Mouse (Mus musculus) liver, embryonic 15.5 days (tissue): ENCODE results near the gene Rab11fip5. TPM values are rescaled to one million over a fixed set of nuclear protein-coding genes. Genes with fewer than 3 reads are reported as not detected.
A peak's percentile ranks its signal among the peaks of the same experiment; 100 is the strongest.

ENCODE experiments used
- ATAC-seq: fragments of 200-750 bp; cut with Nextera tagmentation; 2 replicates; pipeline ENCODE4 v1.8.0; 2017; ENCODE audit warnings: moderate number of reproducible peaks, mild to moderate bottlenecking, moderate library complexity; ENCODE audit not compliant: insufficient read depth
- H3K27ac ChIP-seq: fragments of 300-500 bp; sonication (generic); replicated peaks from 2 replicates; pipeline ENCODE4 v1.5.1; 2015; ENCODE audit warnings: mild to moderate bottlenecking, inconsistent platforms
- H3K27me3 ChIP-seq: fragments of 300-500 bp; sonication (generic); 2 replicates; pipeline ENCODE4 v1.6.1; 2015; ENCODE audit warnings: mild to moderate bottlenecking, inconsistent platforms
- H3K36me3 ChIP-seq: fragments of 300-500 bp; sonication (generic); replicated peaks from 2 replicates; pipeline ENCODE4 v1.6.1; 2015; ENCODE audit warnings: moderate library complexity, mild to moderate bottlenecking, inconsistent platforms
- H3K4me1 ChIP-seq: fragments of 300-500 bp; sonication (generic); replicated peaks from 2 replicates; pipeline ENCODE4 v1.6.1; 2015; ENCODE audit warnings: inconsistent platforms
- H3K4me2 ChIP-seq: fragments of 300-500 bp; sonication (generic); 2 replicates; pipeline ENCODE4 v1.6.1; 2015; ENCODE audit warnings: moderate library complexity, mild to moderate bottlenecking, inconsistent platforms
- H3K4me3 ChIP-seq: fragments of 300-500 bp; sonication (generic); replicated peaks from 2 replicates; pipeline ENCODE4 v1.5.1; 2015; ENCODE audit warnings: mild to moderate bottlenecking, inconsistent platforms
- H3K9ac ChIP-seq: fragments of 300-500 bp; sonication (generic); 2 replicates; pipeline ENCODE4 v1.6.1; 2015; ENCODE audit warnings: moderate library complexity, mild to moderate bottlenecking, inconsistent platforms
- H3K9me3 ChIP-seq: fragments of 300-500 bp; sonication (generic); replicated peaks from 2 replicates; pipeline ENCODE4 v1.6.1; 2016; ENCODE audit warnings: inconsistent platforms
- WGBS: fragments of 180-500 bp; shearing (Covaris S2); methylation state at CpG from one replicate; pipeline ENCODE4 v1.1.7; 2015; ENCODE audit warnings: mixed read lengths; ENCODE audit not compliant: insufficient replicate concordance; 5-methylcytosine and 5-hydroxymethylcytosine counted together
- polyA plus RNA-seq: library from polyadenylated mRNA; unstranded; fragments of >200 nt; fragmentation: Nextera tagmentation; extraction: Ambion mirVana; gene quantifications from 2 replicates; pipeline ENCODE4 v1.2.1, GENCODE M21; 2015

Rab11fip5 gene
- polyA plus RNA-seq, 1 experiment from 2014 or later: 0.86 TPM

DNA sequence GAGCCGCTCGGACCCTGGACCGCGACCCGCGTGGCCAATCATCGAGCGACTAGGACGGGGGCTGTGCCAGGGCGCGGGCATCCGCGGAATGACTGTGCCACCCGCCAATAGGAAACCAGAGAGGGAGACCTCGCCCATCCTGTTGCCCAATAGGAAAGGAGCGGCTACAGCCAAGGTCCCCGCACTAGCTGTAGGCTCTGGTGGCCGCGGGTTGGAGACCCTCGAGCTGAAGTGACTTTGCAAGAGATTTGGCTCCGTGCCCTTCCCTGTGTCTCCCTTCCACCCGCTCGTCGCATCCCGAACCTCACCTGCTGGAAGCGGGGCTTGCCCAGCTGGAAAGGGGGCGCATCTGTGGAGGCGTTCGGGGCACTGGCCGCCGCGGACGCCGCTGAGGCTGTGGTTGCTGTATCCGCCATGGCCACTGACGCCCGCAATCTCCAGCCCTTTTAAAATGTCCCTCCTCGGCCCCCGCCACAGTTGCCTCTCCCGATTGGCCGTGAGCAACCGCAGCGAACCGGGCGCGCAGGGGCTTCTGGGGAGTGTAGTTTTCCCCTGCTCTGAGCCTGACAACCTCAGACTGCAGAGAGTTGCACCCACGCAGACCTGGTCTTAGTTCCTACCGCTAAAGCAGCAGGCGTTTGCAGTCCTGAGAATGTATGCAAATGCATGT, 41.3 kb downstream of the Rab11fip5 start, which contains the start of gene Sfxn5:
Gene Sfxn5 (minus strand): TSS at position 423 of the 670 bp plus-strand sequence.
- Histone ChIP-seq H3K9me3 (no peaks in the 10 kb centered on the region), H3K4me1 (peaks cover 23% of the 10 kb centered on the region), H3K4me3 (peak within 1 kb of the TSS; percentile 67), H3K9ac (peak within 1 kb of the TSS; percentile 55), H3K36me3 (no peaks in the 10 kb centered on the region), H3K27ac (peak within 1 kb of the TSS; percentile 78), H3K27me3 (peaks cover 30% of the 10 kb centered on the region), H3K4me2 (peak within 1 kb of the TSS; percentile 94)
- ATAC-seq: peak; percentile 93
- WGBS: under 1% methylated on average over 49 of the region's 49 CpGs

DNA sequence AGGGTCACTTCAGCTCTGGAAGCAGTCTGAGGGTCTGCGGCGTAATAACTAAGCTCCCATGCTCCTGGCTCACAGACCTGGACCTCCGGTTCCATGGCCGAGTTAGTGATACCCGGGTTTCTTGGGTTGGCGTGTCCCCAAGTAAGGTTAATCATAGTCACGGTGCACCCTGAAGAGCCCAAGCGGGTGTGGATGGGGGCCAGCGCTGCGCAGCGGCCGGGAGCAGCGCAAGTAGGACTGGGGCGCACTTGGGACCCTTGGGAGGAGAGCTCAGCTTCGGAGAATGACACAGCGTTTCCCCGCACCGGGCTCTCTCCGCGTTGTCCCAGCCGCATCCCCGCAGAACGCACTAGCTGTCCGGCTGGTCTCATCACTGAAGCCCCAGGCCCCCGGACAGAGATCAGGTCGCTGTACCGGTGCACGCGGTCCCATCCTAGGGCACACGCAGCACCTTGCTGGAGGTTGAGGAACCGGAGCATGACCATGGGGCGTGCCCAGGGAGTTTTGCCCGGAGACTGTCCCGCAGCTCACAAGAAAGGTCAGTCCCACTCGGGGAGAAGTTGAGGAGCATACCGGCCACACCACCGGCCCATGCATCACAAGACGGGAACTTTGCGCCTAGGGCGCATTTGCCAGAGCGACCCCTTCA, 42.0 kb downstream of the Rab11fip5 start:
- no peak overlapping the region; the same call in 1 of the 2 replicates for H3K27ac ChIP-seq
- peak; percentile 22 for ATAC-seq

DNA sequence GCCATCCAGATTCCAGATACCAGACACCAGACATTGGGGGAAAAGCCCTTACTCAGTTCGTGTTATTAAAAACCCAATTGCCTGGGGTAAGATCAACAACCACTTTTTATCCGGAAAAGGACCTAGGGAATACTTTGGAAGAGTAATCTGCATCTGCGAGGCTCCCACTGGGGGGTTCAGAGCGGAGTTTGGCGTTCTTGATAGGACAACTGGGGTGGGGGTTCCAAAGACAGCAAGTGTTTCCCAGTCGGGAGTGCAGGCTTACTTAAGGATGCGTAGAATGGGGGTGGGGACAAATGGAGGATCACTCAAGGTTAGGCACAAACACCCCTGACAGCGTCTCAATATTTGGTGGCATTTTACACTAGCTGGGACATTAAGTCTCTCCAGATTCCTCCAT, 42.7 kb downstream of the Rab11fip5 start:
- Histone ChIP-seq H3K4me1 (peaks cover 23% of the 10 kb centered on the region), H3K9me3 (no peaks in the 10 kb centered on the region), H3K36me3 (no peaks in the 10 kb centered on the region), H3K9ac (no peak overlapping the region), H3K4me3 (peak overlapping the region; percentile 67; the same call in 1 of the 2 replicates), H3K4me2 (peak overlapping the region; percentile 94), H3K27ac (no peak overlapping the region), H3K27me3 (peaks cover 30% of the 10 kb centered on the region)
- ATAC-seq: no peak
- WGBS: 31% methylated on average over 8 of the region's 8 CpGs

More for the DNA sequence above, 42.0 kb downstream of the Rab11fip5 start:
- Histone ChIP-seq H3K4me3 (peak overlapping the region; percentile 67), H3K4me1 (peaks cover 23% of the 10 kb centered on the region), H3K9ac (peak overlapping the region; percentile 55), H3K27me3 (peaks cover 30% of the 10 kb centered on the region), H3K9me3 (no peaks in the 10 kb centered on the region), H3K36me3 (no peaks in the 10 kb centered on the region), H3K4me2 (peak overlapping the region; percentile 94)
- WGBS: under 1% methylated on average over 41 of the region's 41 CpGs

DNA sequence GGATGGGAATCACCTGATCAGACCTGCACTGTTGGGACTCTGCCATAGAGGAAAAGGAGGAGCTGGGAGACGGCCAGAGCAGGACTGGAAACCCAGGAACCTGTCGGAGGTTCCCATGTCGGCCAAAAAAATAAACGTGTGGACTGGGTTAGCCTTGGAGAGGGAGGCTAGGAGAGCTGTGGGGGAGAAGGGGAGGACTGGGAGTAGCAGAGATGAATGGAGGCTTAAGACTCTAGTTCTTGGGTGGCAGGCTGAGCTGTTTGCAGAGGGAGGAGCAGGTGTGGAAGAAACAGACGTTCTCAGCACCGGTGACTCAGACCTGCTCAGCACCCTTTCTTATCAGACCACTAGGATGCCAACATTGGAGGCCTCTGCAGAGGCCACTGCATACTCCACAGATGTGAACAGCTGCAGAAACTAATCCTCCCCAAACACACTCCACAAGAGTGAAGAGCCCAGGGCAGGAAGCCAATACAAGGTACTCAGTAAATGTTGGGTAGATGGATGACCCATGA, 43.2 kb downstream of the Rab11fip5 start:
- WGBS: 33% methylated on average over 6 of the region's 6 CpGs
- Histone ChIP-seq H3K9me3 (no peaks in the 10 kb centered on the region), H3K9ac (no peak overlapping the region), H3K36me3 (no peaks in the 10 kb centered on the region), H3K4me1 (peaks cover 23% of the 10 kb centered on the region), H3K27ac (no peak overlapping the region), H3K27me3 (peaks cover 30% of the 10 kb centered on the region), H3K4me3 (no peak overlapping the region), H3K4me2 (no peak overlapping the region)
- no peak for ATAC-seq

DNA sequence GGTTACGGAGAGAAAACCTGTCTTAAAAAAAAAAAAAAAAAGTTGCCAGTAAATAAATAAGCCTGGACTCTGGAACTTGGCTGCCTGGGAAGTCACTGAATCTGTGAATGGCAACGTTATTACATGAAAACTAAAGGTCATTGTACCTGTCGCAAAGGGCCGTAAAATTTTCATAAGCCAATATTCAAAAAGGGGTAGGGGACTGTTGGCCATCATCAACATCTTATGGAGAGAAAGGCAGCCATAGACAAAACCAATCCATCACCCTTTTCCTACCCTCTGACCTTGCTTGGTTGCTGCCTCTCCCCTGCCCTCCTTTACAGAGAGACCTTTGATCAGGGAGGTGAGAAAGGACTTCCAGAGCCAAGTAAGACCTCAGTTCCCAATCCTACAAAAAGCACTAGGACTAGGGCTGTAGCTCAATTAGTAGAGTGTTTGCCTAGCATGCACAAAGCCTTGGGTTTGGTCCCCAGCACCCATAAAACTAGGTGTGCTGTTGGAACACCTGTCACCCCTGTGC, 44.7 kb downstream of the Rab11fip5 start:
- Histone ChIP-seq H3K9me3 (no peaks in the 10 kb centered on the region), H3K36me3 (no peaks in the 10 kb centered on the region), H3K4me3 (no peak overlapping the region), H3K27ac (no peak overlapping the region), H3K4me1 (peaks cover 23% of the 10 kb centered on the region), H3K27me3 (peaks cover 23% of the 10 kb centered on the region), H3K4me2 (no peak overlapping the region), H3K9ac (no peak overlapping the region)
- WGBS: 75% methylated on average over 4 of the region's 4 CpGs
- ATAC-seq: no peak

DNA sequence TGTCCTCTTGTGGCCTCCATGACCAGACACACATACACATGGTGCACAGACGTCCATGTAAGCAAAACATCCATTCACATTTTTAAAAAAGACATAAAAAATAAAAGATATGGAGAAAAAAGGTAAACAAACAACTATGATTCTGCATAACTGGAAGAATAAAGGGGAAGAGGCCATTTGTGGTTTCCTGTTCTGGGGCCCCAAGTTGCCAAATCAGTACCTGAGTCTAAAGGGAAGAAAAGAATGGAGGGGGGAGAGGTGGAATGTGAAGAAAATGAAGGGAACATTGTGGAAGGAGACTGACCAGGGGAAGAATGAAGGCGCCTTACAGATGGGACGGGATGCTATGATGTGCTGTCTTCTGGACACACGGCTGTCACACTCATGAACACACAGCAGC, 47.9 kb downstream of the Rab11fip5 start:
- Histone ChIP-seq H3K9me3 (no peaks in the 10 kb centered on the region), H3K27me3 (peaks cover 9% of the 10 kb centered on the region), H3K9ac (no peak overlapping the region), H3K4me1 (peaks cover 2% of the 10 kb centered on the region; the same call in 1 of the 2 replicates), H3K36me3 (no peaks in the 10 kb centered on the region), H3K27ac (no peak overlapping the region), H3K4me2 (no peak overlapping the region), H3K4me3 (no peak overlapping the region)
- no peak for ATAC-seq
- WGBS: 49% methylated on average over 4 of the region's 4 CpGs

DNA sequence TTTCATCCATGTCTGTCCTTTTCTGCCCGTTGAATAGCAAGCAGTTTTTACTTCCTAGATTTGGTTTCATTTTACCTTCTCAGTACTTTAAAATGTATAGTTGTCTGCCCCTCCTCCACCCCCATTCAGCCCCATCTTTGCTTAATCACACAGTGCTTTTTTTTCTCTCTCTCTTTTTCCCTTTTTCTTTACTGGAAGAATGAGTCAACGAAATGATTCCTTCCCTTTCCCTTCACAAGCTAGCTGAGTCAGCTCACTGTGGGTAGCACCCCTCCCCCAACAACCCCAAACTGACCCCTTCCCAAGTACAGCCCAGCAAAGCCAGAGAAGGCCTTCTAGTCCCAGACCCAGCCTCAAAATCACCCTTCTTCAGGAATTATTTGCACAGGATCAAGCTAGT, 49.3 kb downstream of the Rab11fip5 start:
- no peak for ATAC-seq
- Histone ChIP-seq H3K27ac (no peak overlapping the region), H3K36me3 (no peaks in the 10 kb centered on the region), H3K9ac (no peak overlapping the region), H3K4me3 (no peak overlapping the region), H3K9me3 (no peaks in the 10 kb centered on the region), H3K4me1 (no peaks in the 10 kb centered on the region), H3K4me2 (no peak overlapping the region), H3K27me3 (no peaks in the 10 kb centered on the region)
- WGBS: 25% methylated on average over 2 of the region's 2 CpGs

DNA sequence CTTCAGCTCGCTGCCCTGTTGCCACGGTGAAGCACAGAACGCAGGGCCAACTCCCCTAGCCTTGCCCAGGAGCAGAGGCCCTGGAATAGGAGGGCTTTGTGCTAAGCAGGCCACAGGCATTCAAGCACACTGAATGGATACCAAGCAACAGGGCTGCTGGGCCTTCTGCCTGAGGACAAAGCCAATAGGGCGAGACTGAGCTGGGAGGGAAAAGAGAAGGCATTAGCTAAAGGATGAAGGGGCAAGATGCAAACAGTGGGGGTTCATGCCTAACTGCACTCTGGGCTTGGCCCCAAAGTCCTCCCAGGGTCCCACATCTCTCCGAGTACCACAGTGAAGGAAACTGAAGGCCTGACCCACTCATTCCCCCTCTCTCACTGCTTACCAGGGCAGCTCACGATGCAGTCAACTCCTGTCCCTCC, 54.0 kb downstream of the Rab11fip5 start:
- WGBS: 67% methylated on average over 6 of the region's 6 CpGs
- no peaks in the 10 kb centered on the region for H3K36me3 ChIP-seq
- H3K4me2 ChIP-seq: no peak overlapping the region
- H3K27me3 ChIP-seq: no peaks in the 10 kb centered on the region
- no peaks in the 10 kb centered on the region for H3K4me1 ChIP-seq
- no peaks in the 10 kb centered on the region for H3K9me3 ChIP-seq
- H3K4me3 ChIP-seq: no peak overlapping the region
- no peak for ATAC-seq
- no peak overlapping the region for H3K9ac ChIP-seq
- H3K27ac ChIP-seq: no peak overlapping the region

DNA sequence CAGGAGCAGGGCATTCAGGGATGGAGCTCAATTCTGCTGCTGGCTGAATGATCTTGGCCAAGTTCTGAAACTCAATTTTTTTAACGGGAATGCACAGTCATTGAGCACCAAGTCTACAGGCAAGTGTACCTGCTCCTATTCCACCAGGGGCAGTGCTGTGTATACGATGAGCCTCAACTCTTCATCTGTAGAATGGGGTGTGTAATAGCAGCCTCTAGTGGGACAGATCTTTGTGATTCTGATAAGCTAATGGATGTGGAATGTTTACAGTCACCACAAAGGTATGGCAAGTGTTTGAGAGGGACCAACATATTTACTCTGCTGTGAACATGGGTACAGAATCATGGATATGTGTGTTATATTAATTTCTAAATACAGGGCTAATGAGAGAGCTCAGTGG, 58.2 kb downstream of the Rab11fip5 start:
- Histone ChIP-seq H3K4me2 (no peak overlapping the region), H3K27me3 (no peaks in the 10 kb centered on the region), H3K4me1 (no peaks in the 10 kb centered on the region), H3K9me3 (no peaks in the 10 kb centered on the region), H3K4me3 (no peak overlapping the region), H3K9ac (no peak overlapping the region), H3K27ac (no peak overlapping the region), H3K36me3 (no peaks in the 10 kb centered on the region)
- WGBS: 62% methylated on average over 2 of the region's 2 CpGs
- no peak for ATAC-seq

DNA sequence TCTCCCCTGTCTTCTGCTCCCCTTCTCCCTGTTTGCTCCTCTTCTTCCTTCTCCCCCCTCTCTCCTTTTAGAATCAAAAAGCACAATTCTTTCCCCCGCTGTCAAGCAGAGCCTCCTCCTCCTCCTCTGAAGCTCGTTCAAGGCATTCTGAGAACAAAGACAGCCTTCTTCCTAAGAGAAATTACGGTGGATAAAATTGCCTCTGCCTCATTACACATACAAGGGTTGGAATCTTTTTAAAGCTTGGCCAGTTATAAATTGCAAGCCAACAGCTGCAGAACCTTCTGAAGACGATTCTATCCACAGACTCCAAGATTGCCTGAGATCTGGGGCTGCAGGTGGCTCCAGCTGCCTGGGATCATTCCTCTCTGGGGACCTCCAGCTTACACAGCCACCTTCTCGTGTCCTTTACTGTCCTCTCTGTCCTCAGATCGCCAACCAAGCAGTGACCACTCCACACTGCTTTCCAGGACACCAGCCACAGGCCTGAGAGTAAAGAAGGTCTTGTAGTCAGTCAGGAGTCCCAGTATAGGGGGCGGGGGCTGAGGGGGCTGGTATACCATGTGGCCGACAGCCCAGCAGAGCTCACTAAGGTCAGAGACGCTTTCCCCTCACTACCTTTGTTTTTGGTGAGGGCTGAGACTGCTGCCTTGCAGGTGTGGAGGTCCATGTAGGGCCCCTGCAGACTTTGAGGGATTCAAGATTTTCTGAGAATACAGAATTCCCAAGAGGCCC, 60.2 kb downstream of the Rab11fip5 start:
- Histone ChIP-seq H3K4me3 (no peak overlapping the region), H3K9me3 (no peaks in the 10 kb centered on the region), H3K27ac (no peak overlapping the region), H3K36me3 (no peaks in the 10 kb centered on the region), H3K4me1 (no peaks in the 10 kb centered on the region), H3K9ac (no peak overlapping the region), H3K27me3 (no peaks in the 10 kb centered on the region), H3K4me2 (no peak overlapping the region)
- 56% methylated on average over 9 of the region's 9 CpGs for WGBS
- no peak for ATAC-seq

DNA sequence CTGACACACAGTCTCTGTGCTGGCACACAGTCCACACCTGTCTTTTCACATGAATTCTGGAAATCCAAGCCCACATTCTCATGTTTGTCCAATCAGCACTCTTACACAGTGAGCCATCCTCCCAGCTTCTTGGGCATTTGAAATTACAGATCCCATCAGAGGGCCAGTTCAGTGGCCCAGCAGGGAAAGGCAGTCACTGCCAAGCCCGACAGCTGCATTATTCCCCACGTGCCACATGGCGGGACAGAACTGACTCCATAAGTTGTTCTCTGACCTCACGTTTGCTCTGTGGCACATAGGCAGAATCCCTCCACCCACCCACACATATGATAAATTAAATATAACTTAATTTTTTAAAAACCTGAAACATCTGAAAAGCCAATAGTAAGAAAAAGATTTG, 66.5 kb downstream of the Rab11fip5 start:
- ATAC-seq: no peak
- Histone ChIP-seq H3K4me3 (no peak overlapping the region), H3K27me3 (no peaks in the 10 kb centered on the region), H3K9ac (no peak overlapping the region), H3K36me3 (no peaks in the 10 kb centered on the region), H3K9me3 (no peaks in the 10 kb centered on the region), H3K27ac (no peak overlapping the region), H3K4me2 (no peak overlapping the region), H3K4me1 (peaks cover 3% of the 10 kb centered on the region; the same call in 1 of the 2 replicates)
- 77% methylated on average over 4 of the region's 4 CpGs for WGBS
